Mouse (Mus musculus) thymus, adult 18-20 months (tissue): ENCODE results near the gene Ikbip.
A peak's percentile ranks its signal among the peaks of the same experiment; 100 is the strongest.

Experiments used
- DNase-seq, 2 experiments: peaks; one replicate each; pipeline ENCODE4 v3.0.0; 2022; ENCODE audit warnings: mixed read lengths in 2 of 2

Gene Ikbip

GRCm38 (mm10) chr10:91082550-91083392 lies at the start of gene Ikbip, which contains the start of gene Apaf1:
Gene Ikbip, plus strand, starts transcription at chr10:91082940.
Gene Apaf1, minus strand, starts transcription at chr10:91082770.
- peak; percentile 99 for DNase-seq

- DNase-seq = peak; percentile 17 to 23
Observed at GRCm38 (mm10) chr10:91033942-91034341, 48.8 kb upstream of the Ikbip start.

- no peak for DNase-seq
Observed at GRCm38 (mm10) chr10:91049696-91050095, 33.0 kb upstream of the Ikbip start.

DNA sequence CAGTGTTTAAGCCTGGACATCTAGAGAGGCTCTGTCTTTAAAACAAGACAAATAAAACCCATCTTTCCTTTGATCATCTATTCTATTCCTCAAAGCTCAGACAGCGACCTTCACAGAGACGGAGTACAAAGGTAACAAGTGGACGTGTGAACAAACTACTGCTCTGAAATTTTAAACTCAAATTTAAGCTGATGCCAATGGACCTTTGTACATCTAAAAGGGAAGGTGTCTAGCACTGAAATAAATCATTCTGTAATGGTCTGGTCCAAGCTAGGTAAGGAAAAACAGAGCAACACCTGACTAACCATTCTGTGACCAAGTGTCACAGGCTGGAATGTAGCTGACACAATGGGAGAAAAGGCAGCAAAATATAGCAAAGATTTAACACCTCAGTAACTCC lies 31.6 kb upstream of the Ikbip start:
- DNase-seq = no peak

- no peak for DNase-seq
Observed at GRCm38 (mm10) chr10:91052734-91053133, 30.0 kb upstream of the Ikbip start.

- no peak for DNase-seq
Observed at GRCm38 (mm10) chr10:91060742-91061141, 22.0 kb upstream of the Ikbip start.

GRCm38 (mm10) chr10:91062355-91062754 lies 20.4 kb upstream of the Ikbip start:
- DNase-seq = no peak

DNA sequence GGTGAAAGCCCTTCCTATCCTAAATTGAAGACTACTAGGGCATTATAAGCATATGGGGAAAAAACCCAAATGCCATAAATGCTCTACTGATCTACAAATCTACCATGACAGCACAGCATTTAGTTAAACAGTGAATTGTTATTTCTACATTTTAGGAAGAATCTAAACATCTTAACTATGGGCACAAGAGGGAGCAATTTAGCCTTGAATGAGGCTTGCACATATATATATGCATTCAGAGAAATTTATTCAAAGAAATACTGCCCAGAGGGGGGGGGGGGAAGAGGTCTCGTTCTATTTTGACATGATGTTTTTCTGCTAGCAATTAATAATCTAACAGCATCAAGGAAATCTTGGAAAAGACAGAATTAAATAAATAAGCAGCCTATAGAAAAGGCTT lies 11.0 kb upstream of the Ikbip start:
- no peak for DNase-seq

- no peak for DNase-seq
Observed at GRCm38 (mm10) chr10:91073345-91073744, 9.4 kb upstream of the Ikbip start.

- DNase-seq = no peak
Observed at GRCm38 (mm10) chr10:91076667-91077066, 6.1 kb upstream of the Ikbip start.

DNA sequence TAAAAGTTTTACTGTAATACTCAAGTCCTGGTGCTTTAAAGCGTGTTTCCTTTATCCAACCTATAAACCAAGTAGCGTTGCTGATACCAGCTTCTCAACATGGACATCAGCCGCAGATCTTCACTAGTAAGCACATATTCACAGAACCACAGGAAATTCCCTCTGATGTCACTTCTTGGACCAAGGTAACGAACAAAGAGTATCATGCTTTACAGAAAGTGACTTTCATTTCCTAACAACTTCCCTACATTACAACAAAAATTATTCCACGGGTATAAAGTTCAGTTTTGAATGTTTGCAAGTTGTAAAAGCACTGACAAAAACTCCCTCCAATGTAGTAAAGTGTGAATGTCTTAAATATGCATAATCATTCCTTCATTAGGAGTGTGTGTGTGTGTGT lies 2.2 kb upstream of the Ikbip start:
- no peak for DNase-seq

DNA sequence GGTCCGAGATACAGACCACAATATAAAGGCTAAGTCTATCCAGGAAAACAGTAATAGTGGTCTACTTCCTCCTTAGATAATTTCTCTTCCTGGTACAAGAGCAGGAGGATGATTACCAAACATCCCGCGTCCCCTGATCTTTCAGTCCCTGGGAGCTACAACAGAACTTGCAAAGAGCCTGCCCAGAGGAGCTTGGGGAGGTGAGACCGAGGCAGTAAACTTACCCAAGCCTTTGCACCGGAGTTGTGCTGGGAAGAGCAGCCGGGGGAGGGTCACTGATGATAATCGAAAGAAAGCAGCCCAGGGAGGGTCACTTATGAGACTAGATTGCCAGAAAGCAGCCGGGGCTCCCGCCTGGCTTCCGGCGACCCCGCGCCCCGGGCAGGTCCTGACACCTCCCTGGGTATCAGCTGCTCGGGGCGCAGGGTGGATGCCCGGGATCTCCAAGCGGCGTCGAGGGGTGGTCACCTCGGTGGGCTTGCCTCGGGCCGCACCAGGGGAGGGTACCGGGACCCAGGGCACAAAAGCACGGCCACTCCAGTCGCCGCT lies 707 bp upstream of the Ikbip start:
- no peak for DNase-seq

- no peak for DNase-seq
Observed at GRCm38 (mm10) chr10:91083393-91083927, 720 bp downstream of the Ikbip start.

DNA sequence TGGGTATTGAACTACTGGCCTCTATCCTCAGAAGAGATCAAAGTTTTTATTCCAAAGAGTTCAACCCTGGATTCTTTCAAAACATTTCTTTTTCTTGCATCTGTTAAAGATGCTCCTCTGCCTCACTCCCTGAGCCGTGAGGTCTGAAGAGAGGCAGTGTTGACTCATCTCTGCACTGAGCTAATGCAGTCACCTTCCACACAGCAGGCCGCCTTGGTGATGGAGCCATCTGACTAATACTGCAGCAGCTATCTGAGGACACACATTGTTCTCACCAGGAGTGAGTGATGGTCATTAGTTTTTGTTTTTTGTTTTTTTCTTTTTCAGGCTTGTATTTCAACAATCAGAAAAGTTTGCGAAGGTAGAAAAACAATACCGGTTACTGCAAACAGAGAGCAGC lies 10.1 kb downstream of the Ikbip start:
- DNase-seq = no peak

GRCm38 (mm10) chr10:91094251-91095104 lies 11.7 kb downstream of the Ikbip start:
- no peak for DNase-seq

GRCm38 (mm10) chr10:91098056-91098455 lies 15.3 kb downstream of the Ikbip start:
- no peak for DNase-seq

- no peak for DNase-seq
Observed at GRCm38 (mm10) chr10:91100101-91100500, 17.4 kb downstream of the Ikbip start.

- DNase-seq = no peak
Observed at GRCm38 (mm10) chr10:91101936-91102335, 19.2 kb downstream of the Ikbip start.

GRCm38 (mm10) chr10:91102799-91103590 lies 20.3 kb downstream of the Ikbip start:
- DNase-seq = no peak

DNA sequence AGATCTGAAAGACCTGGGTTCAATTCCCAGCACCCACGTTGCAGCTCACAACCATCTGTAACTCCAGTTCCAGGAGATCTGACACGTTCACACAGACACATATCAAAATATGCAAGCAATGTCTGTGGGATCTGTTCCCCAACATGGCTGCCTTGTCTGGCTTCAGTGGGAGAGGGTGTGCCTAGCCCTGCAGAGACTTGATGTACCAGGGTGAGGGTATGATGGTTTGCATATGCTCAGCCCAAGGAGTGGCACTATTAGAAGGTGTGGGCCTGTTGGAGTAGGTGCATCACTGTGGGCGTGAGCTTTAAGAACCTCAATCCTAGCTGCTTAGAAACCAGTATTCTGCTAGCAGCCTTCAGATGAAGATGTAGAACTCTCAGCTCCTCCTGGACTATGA lies 23.2 kb downstream of the Ikbip start:
- DNase-seq = no peak

GRCm38 (mm10) chr10:91109841-91110240 lies 27.1 kb downstream of the Ikbip start:
- no peak for DNase-seq

- DNase-seq = no peak
Observed at GRCm38 (mm10) chr10:91116958-91117357, 34.2 kb downstream of the Ikbip start.
